Mouse (Mus musculus) kidney, postnatal 36 days (tissue): ENCODE measurements at regions not wholly inside any gene's neighbourhood (a gene's known extent, or its start where the extent isn't known, plus 50 kb on each side); places are given as distances from the start of the nearest gene placed in this dataset.
A peak's percentile ranks its signal among the peaks of the same experiment; 100 is the strongest.

Experiments used
- DNase-seq, 2 experiments: peaks; one replicate each; pipeline ENCODE4 v3.0.0; 2021 to 2022; ENCODE audit warnings: mixed read lengths in 2 of 2

DNA sequence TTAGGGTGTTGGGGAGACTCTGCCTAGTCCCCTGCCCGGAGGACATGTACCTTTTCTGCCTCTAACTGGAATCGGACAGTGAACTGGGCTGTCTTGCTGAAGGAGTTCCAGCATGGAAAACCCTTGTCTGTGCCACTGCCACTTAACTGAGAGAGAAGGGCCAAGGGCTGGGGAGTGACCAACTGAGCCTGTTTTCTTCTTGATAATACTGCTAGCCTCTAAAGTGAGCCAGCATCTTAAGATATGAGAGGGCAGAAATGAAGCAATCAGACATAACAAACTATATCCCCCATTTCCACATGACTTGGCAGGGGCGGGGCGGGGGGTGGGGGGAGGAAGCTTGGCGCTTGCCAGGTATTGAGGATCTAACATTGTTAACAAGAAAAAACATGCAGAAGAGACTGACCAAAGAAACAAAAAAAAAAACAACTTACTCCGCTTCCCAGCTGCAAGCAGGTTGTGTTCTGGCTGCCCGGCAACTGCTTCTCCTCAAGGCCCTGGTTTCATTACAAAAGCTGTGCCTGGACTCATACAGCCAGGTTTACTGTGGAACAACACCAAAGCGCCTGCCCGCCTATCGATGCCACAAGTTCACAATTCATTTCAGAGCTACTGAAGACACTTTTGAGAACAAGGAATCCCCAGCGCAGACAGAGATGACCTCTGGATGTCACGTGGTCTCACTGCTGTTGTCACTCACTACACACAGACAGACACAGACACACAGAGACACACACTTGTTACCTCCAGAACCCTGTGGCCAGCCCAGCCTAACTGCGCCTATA lies 153.6 kb upstream of the Klf14 start:
- DNase-seq, result no peak

DNA sequence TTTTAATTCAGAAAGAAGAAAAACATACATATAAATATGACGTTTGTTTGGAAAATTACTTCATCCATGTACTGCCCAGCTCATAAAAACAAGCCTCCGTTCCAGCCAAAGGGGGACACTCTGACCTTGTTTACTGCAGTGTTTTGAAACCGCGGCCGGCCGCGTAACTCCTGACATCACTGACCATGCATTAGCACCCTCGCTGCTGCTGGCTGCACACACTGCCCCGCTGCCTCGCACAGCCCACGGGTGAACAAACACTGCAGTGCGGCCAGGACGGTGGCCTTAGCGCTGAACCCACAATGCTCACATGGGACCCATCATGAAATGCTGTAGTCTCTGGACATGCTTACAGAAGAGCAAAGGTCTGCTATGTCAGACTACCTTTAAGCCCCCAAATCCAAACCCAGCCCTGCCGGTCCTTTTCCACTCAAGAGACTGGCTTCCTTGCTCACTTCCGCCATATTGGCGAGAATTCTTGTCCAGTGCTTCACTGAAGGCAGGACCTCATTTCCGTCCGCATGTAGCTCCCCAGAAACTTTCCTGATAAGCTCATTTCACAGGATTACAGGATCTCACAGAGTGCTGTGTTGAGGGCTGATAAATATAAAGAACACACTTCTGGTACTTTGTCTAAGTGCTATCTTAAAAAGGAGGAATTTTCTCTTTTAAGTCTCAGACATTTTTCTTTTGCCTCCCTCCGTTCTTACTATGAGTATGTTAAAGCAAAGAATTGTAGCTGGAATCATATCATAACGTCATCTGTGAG lies 154.9 kb upstream of the Klf14 start:
- DNase-seq, result peak; percentile 71 to 79

- peak; percentile 38 to 39 for DNase-seq
These were observed 155.8 kb upstream of the Klf14 start for GRCm38 (mm10) chr6:31114336-31115335.

DNA sequence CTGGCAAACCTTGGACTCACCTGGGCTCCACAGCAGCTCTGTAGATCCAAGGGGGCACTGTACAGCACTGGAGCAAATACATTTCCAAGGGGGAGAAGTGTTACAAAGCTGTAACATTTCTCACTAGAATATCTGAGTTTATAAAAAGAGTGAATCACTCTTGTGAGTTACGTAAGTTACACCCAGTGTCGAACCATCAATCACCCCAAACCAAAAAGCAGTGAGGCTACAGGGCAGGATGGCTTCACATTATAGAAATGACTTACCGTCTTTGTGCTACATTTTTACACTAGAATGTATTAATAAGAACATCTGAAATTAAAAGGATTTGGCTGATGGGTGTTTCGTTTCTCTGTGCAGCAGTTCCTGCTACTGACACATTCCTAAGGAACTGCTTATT lies 156.7 kb upstream of the Klf14 start:
- DNase-seq, result no peak

GRCm38 (mm10) chr6:31116365-31116764 lies 157.5 kb upstream of the Klf14 start:
- DNase-seq, result no peak

- no peak for DNase-seq
These were observed 158.8 kb upstream of the Klf14 start for GRCm38 (mm10) chr6:31117666-31118065.

- DNase-seq, result no peak
These were observed 162.1 kb upstream of the Klf14 start for GRCm38 (mm10) chr6:31121008-31121407.

DNA sequence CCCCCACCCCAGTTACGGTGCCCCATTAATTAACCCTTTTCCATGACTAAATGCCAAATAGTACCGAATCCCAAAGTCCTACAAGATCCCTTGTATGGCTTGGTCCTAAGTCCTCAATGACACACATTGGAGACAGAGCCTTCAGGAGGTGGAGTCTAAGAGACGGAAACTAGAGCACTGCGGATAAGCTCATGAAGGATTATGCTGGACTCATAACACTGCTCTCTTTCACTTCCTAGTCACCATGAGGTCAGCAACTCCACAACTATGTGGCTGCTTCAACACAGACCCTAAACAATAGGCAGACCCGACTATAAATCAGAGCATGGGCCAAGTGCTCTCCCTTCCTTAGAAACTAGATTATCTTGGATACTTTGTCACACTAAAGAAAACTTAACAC lies 164.0 kb upstream of the Klf14 start:
- no peak for DNase-seq

GRCm38 (mm10) chr6:31123342-31123990 lies 164.6 kb upstream of the Klf14 start:
- no peak for DNase-seq

DNA sequence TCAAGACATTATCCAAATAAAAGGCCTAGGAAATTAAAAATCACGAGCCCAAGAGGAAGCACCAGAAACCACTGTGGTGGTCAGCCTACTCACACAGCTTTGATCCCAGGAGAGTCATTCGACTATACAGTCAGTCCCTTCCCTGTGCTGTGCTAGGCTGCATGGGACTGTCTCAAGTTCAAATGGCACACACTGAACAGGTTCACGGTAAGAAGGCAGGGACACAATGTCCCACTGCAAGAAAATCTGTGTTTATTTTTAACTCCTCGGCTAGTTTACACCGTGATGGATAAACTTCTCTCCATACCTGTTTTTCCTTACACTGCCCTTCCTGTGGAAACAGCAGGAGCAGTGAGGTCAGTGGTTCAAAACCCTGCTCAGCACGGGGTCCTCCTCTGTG lies 165.2 kb upstream of the Klf14 start:
- no peak for DNase-seq

DNA sequence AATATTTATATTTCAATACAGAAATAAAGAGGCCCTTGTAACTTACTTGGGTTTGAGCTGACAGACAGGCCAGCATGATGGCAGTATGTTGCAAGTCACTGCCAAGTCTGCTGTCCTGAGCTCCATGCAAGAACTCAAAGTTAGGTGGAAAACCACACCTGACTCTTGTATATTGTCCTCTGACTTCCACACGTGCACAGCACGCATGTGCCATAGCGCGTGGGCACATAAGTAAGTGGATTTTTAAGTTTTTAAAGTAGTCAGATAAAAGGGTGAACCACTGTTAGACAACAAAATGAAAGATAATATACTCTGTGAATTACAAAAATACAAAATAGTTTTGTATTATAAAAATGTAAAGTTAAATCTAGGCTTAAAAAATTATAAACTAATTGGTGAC lies 166.0 kb upstream of the Klf14 start:
- DNase-seq, result no peak

DNA sequence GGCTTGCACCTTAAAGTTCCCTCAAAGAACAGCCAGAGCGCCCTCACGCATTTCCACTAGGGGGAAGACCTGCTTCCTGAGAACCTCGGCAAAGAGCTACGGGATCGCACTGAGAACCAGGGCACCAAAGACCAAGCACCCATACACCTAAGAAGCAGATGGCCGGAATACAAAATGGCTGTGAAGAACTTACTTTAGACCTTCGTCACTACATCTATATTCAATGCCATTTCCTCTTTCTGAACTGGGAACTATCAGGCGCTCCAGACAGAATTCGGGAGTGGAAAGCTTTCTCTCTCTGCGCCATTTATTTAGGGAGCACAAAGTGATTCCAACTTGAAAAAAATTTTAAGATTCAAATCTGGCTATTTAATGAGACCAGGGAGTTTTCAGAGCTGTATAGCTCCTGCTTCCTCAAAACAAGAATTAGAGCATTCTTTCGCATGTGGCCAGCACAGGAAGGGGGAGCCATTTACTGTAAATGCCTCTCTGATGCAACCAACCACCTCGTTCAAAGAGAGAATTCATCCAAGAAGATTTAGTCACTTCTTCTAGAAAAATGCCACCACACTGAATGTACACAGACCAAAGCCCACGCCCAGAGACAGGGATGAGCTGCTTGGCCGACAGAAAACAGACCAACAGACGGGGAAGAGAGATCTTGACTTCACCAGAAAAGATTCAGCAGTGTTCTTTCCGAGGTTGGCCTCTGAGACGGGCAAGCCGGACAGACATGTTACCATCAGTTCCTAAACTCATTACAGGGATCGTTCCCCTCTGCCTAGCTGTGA lies 166.6 kb upstream of the Klf14 start:
- peak in 1 of 2 experiments; percentile 52 for DNase-seq

- DNase-seq, result no peak
These were observed 167.4 kb upstream of the Klf14 start for GRCm38 (mm10) chr6:31126131-31126871.

DNA sequence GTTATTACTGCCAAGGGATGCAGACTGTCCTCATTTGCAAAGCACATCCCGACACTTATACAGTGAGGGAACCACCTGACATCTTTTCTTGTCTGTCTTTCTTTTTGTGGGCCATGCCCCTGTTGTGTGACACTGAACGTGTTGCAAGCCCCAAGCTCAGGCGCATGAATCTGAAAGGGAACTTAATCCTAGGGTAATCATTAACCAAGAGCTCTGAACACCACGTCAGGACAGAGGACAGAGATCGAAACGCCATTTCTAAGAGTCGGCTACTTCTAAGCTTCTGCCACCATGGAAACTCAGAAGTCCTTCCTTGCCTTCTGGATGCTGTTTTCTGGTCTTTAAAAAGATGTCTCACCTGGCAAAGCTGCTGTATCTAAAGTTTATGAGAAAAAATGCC lies 170.3 kb upstream of the Klf14 start:
- DNase-seq, result peak in 1 of 2 experiments; percentile 71

GRCm38 (mm10) chr6:31129987-31130386 lies 171.1 kb upstream of the Klf14 start:
- no peak for DNase-seq

GRCm38 (mm10) chr6:31130522-31130921 lies 171.6 kb upstream of the Klf14 start:
- DNase-seq, result no peak

DNA sequence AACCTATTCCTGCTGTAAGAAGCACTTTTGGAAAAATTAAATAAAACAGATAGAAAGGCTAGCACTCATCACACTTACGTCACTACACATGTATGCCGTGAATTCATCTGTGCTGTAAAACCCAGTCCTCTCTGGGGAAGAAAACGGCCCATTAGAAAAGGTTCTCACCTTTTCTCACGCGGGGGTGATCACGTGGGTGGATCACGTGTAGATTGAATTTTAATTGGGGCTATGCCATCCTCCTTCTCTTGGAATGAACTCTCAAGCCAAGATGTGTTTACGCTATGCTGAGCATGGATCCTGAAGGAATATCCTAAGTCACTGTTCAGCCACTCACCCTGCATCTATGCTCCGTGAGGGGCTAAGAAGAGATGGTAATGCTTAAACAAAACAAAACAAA lies 172.8 kb upstream of the Klf14 start:
- DNase-seq, result peak in 1 of 2 experiments; percentile 49

DNA sequence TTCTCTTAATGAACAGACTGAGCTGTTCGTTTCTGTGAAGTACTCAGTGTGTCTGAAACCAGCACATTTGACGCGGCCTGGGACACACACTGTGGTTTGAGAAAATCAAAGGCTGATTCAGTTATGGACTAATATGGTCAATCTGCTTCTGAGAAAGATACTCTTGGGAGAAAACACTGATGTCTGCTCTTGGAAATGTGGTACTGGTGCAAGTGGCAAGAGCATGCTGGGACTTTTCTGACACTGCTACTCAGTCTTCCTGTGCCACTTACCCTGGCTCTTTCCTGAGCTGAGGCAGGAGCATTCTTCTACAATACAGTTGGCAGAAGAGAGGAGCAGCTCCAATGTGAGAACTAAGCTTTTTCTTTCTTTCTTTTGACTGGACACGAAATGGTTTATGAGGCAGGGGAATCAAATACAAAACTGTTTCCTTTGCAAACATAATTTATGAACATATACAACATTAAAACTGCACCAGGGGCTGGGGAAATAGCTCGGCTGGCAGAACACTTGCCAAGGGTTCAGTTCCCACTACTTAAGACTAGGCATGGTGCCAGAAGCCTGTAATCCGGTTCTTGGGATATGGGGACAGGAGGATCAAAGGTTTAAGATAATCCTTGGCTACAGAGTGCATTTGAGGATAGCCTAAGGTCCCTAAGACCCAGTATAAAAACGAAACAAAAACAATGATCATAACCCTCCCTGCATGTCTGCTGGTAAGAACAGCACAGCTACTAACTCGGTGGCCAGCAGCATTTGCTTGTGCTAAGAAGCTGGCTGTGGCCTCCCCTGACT lies 173.7 kb upstream of the Klf14 start:
- peak; percentile 52 to 60 for DNase-seq

- no peak for DNase-seq
These were observed 175.2 kb upstream of the Klf14 start for GRCm38 (mm10) chr6:31133896-31134735.
